Mouse (Mus musculus): ENCODE measurements around the gene Rgs12. TPM values are rescaled to one million over a fixed set of nuclear protein-coding genes. Genes with fewer than 3 reads are reported as not detected.

Rgs12 gene
- total RNA-seq, 1 experiment, result 17.0 TPM

GRCm38 (mm10) chr5:34909634-34910503, 39.4 kb upstream of the Rgs12 start:
- no peak for TF ChIP-seq ZNF384 (IDR thresholded peaks at IDR 0.05; ENCODE audit: low read depth, low read length)
- TF ChIP-seq MAFK (IDR thresholded peaks at IDR 0.05; ENCODE audit: insufficient read depth, low read depth, low read length), result no peak
- TF ChIP-seq HCFC1 (IDR thresholded peaks at IDR 0.05; ENCODE audit: borderline replicate concordance, insufficient read depth, low read length), result no peak
- TF ChIP-seq CHD2 (IDR thresholded peaks at IDR 0.05; ENCODE audit: low read depth, low read length), result no peak
- no peak for TF ChIP-seq ZC3H11A (IDR thresholded peaks at IDR 0.05; ENCODE audit: borderline replicate concordance, low read depth, low read length)
- Histone ChIP-seq H3K36me3 (ENCODE audit: control insufficient read depth, insufficient read depth, low read length, poor library complexity, severe bottlenecking) (peaks cover 15% of the 10 kb centered on the region; the same call in 1 of the 2 replicates), H3K4me1 (ENCODE audit: control insufficient read depth in 2 of 2, insufficient read depth in 2 of 2, low read length in 2 of 2, poor library complexity in 1 of 2) (peaks cover 0 to 8% of the 10 kb centered on the region in 2 experiments; a peak in 1 of 4 replicates), H3K9me3 (ENCODE audit: control insufficient read depth, insufficient read depth, low read depth, low read length) (no peaks in the 10 kb centered on the region), H3K9ac (ENCODE audit: insufficient read depth, low read depth, low read length, poor library complexity, severe bottlenecking) (no peak overlapping the region), H3K27ac (ENCODE audit: insufficient read depth, low read depth, low read length, poor library complexity, severe bottlenecking) (no peak overlapping the region), H3K4me3 (ENCODE audit: insufficient read depth in 1 of 2, low read depth in 1 of 2, low read length in 2 of 2, poor library complexity in 1 of 2, severe bottlenecking in 1 of 2) (no peak overlapping the region)
- no peak for DNase-seq (ENCODE audit: low read depth, low spot score)
- in situ Hi-C loops (cut with MboI; ENCODE audit: low sequenced_read_pairs in 2 of 2, unreplicated experiment in 2 of 2), result loop anchor here (5.0 to 10.0 kb wide), 2 partner anchors 132 to 135 kb away; partner anchors contain the start of gene Hgfac (in 2 of the 2)

DNA sequence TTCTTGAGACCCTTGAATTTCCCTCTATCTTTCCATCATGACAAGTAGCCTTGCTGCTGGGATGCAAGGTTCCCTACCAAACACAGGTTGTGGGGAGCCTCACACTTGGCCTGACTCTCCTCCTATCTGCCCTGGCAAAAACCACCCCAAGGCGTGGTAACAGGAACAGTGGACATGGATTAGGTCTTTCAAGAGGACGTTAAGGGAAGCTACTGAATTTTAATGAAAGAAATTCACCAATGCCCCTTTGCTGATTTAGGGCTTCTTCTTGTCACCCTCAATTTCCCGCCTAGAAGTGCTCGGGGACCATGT, 38.8 kb upstream of the Rgs12 start:
- no peaks in the 10 kb centered on the region for H3K9me3 ChIP-seq (ENCODE audit: control insufficient read depth, insufficient read depth, low read depth, low read length)
- H3K36me3 ChIP-seq (ENCODE audit: control insufficient read depth, insufficient read depth, low read length, poor library complexity, severe bottlenecking), result peaks cover 11% of the 10 kb centered on the region; the same call in 1 of the 2 replicates
- in situ Hi-C loops (cut with MboI; ENCODE audit: low sequenced_read_pairs in 2 of 2, unreplicated experiment in 2 of 2), result loop anchor here (5.0 to 10.0 kb wide), 2 partner anchors 132 to 134 kb away; partner anchors contain the start of gene Hgfac (in 2 of the 2)
- H3K9ac ChIP-seq (ENCODE audit: insufficient read depth, low read depth, low read length, poor library complexity, severe bottlenecking), result no peak overlapping the region
- no peak overlapping the region for H3K27ac ChIP-seq (ENCODE audit: insufficient read depth, low read depth, low read length, poor library complexity, severe bottlenecking)
- H3K4me3 ChIP-seq (ENCODE audit: insufficient read depth in 1 of 2, low read depth in 1 of 2, low read length in 2 of 2, poor library complexity in 1 of 2, severe bottlenecking in 1 of 2), result no peak overlapping the region
- no peak for TF ChIP-seq ZNF384 (IDR thresholded peaks at IDR 0.05; ENCODE audit: low read depth, low read length)
- TF ChIP-seq HCFC1 (IDR thresholded peaks at IDR 0.05; ENCODE audit: borderline replicate concordance, insufficient read depth, low read length), result no peak
- TF ChIP-seq MAFK (IDR thresholded peaks at IDR 0.05; ENCODE audit: insufficient read depth, low read depth, low read length), result no peak
- TF ChIP-seq CHD2 (IDR thresholded peaks at IDR 0.05; ENCODE audit: low read depth, low read length), result no peak
- H3K4me1 ChIP-seq (ENCODE audit: control insufficient read depth in 2 of 2, insufficient read depth in 2 of 2, low read length in 2 of 2, poor library complexity in 1 of 2), result peaks cover 0 to 8% of the 10 kb centered on the region in 2 experiments; a peak in 1 of 4 replicates
- no peak for DNase-seq (ENCODE audit: low read depth, low spot score)

GRCm38 (mm10) chr5:34915801-34916200, 33.4 kb upstream of the Rgs12 start:
- DNase-seq (ENCODE audit: low read depth, low spot score), result peak; percentile 37
- in situ Hi-C loops (cut with MboI; ENCODE audit: low sequenced_read_pairs in 2 of 2, unreplicated experiment in 2 of 2), result loop anchor here in 1 of 2 experiments (10.0 kb wide), 1 partner anchor 129 kb away; the partner anchor contains the start of gene Hgfac
- no peak overlapping the region for H3K9ac ChIP-seq (ENCODE audit: insufficient read depth, low read depth, low read length, poor library complexity, severe bottlenecking)
- no peaks in the 10 kb centered on the region for H3K36me3 ChIP-seq (ENCODE audit: control insufficient read depth, insufficient read depth, low read length, poor library complexity, severe bottlenecking)
- H3K4me1 ChIP-seq (ENCODE audit: control insufficient read depth in 2 of 2, insufficient read depth in 2 of 2, low read length in 2 of 2, poor library complexity in 1 of 2), result peaks cover 0 to 1% of the 10 kb centered on the region in 2 experiments; a peak in 1 of 4 replicates
- TF ChIP-seq ZC3H11A (IDR thresholded peaks at IDR 0.05; ENCODE audit: borderline replicate concordance, low read depth, low read length) (peak; percentile 21; the same call in 1 of the 2 replicates), ZNF384 (IDR thresholded peaks at IDR 0.05; ENCODE audit: low read depth, low read length) (no peak), MAFK (IDR thresholded peaks at IDR 0.05; ENCODE audit: insufficient read depth, low read depth, low read length) (no peak)
- H3K9me3 ChIP-seq (ENCODE audit: control insufficient read depth, insufficient read depth, low read depth, low read length), result no peaks in the 10 kb centered on the region
- H3K4me3 ChIP-seq (ENCODE audit: insufficient read depth in 1 of 2, low read depth in 1 of 2, low read length in 2 of 2, poor library complexity in 1 of 2, severe bottlenecking in 1 of 2), result no peak overlapping the region
- no peak overlapping the region for H3K27ac ChIP-seq (ENCODE audit: insufficient read depth, low read depth, low read length, poor library complexity, severe bottlenecking)

DNA sequence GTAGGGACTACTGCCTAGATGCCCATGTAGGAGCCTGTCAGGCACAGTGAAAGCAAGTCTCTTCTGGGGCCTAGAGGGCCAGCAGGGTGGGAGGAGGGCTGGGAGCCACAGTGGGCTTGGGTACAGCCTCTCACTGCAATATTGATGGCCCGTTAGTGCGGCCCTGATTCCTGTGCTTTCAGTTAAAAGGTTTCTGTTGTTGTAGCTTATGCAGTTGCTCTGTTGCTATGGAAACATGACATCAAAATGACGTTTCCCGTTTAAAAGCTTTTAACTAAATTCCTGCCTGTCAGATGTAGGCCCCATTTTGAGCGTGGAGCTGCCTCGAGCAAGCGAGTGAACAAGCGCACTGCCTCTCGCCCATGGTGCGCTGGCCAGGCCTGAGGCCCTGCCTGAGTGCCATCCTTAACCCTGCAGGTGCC, 32.0 kb upstream of the Rgs12 start:
- DNase-seq (ENCODE audit: low read depth, low spot score), result no peak

More for the DNA sequence above, 32.0 kb upstream of the Rgs12 start:
- H3K9me3 ChIP-seq (ENCODE audit: control insufficient read depth, insufficient read depth, low read depth, low read length), result no peaks in the 10 kb centered on the region
- H3K4me3 ChIP-seq (ENCODE audit: insufficient read depth in 1 of 2, low read depth in 1 of 2, low read length in 2 of 2, poor library complexity in 1 of 2, severe bottlenecking in 1 of 2), result no peak overlapping the region
- H3K36me3 ChIP-seq (ENCODE audit: control insufficient read depth, insufficient read depth, low read length, poor library complexity, severe bottlenecking), result no peaks in the 10 kb centered on the region
- H3K27ac ChIP-seq (ENCODE audit: insufficient read depth, low read depth, low read length, poor library complexity, severe bottlenecking), result no peak overlapping the region
- no peak for TF ChIP-seq ZC3H11A (IDR thresholded peaks at IDR 0.05; ENCODE audit: borderline replicate concordance, low read depth, low read length)
- no peak for TF ChIP-seq HCFC1 (IDR thresholded peaks at IDR 0.05; ENCODE audit: borderline replicate concordance, insufficient read depth, low read length)
- TF ChIP-seq ZNF384 (IDR thresholded peaks at IDR 0.05; ENCODE audit: low read depth, low read length), result no peak
- no peak for TF ChIP-seq MAFK (IDR thresholded peaks at IDR 0.05; ENCODE audit: insufficient read depth, low read depth, low read length)
- TF ChIP-seq CHD2 (IDR thresholded peaks at IDR 0.05; ENCODE audit: low read depth, low read length), result no peak
- no peak overlapping the region for H3K9ac ChIP-seq (ENCODE audit: insufficient read depth, low read depth, low read length, poor library complexity, severe bottlenecking)
- in situ Hi-C loops (cut with MboI; ENCODE audit: low sequenced_read_pairs in 2 of 2, unreplicated experiment in 2 of 2), result loop anchor here in 1 of 2 experiments (10.0 kb wide), 1 partner anchor 128 kb away; the partner anchor contains the start of gene Hgfac
- H3K4me1 ChIP-seq (ENCODE audit: control insufficient read depth in 2 of 2, insufficient read depth in 2 of 2, low read length in 2 of 2, poor library complexity in 1 of 2), result peaks cover 0 to 1% of the 10 kb centered on the region in 2 experiments; a peak in 1 of 4 replicates
